Mouse (Mus musculus): ENCODE measurements around the gene Clint1.

GRCm38 (mm10) chr11:45884029-45884428, 32.2 kb downstream of the Clint1 start:
- TF ChIP-seq CTCF (IDR thresholded peaks at IDR 0.05; ENCODE audit: borderline replicate concordance, control insufficient read depth, extremely low read depth, insufficient read depth, low read length, poor library complexity): no peak
- TF ChIP-seq POLR2A (IDR thresholded peaks at IDR 0.05; ENCODE audit: control insufficient read depth, extremely low read depth, insufficient read depth, low read length, poor library complexity): no peak

Measured in thymus, adult 2 months (tissue).